Mouse (Mus musculus): ENCODE measurements at regions not wholly inside any gene's neighbourhood (a gene's known extent, or its start where the extent isn't known, plus 50 kb on each side); places are given as distances from the start of the nearest gene placed in this dataset.
A peak's percentile ranks its signal among the peaks of the same experiment; 100 is the strongest.

- no peak overlapping the region for H3K27ac ChIP-seq (ENCODE audit: low read length)
- no peaks in the 10 kb centered on the region for H3K4me1 ChIP-seq (ENCODE audit: control insufficient read depth, low read depth, low read length)
- ATAC-seq (ENCODE audit: low read depth): no peak
- H3K27me3 ChIP-seq (ENCODE audit: control insufficient read depth, insufficient read depth, low read depth, low read length): no peaks in the 10 kb centered on the region
- H3K9ac ChIP-seq (ENCODE audit: low read depth, low read length): no peak overlapping the region
- 56% methylated on average over 2 of the region's 2 CpGs for WGBS (ENCODE audit: insufficient replicate concordance)
- H3K4me3 ChIP-seq (ENCODE audit: low read depth, low read length): no peak overlapping the region
- no peaks in the 10 kb centered on the region for H3K36me3 ChIP-seq (ENCODE audit: control insufficient read depth, insufficient read depth)
- no peak overlapping the region for H3K4me2 ChIP-seq (ENCODE audit: low read depth, low read length)
- H3K9me3 ChIP-seq (replicated peaks; ENCODE audit: control insufficient read depth, low read length): no peaks in the 10 kb centered on the region
These were observed 1135.4 kb downstream of the Gsdmc2 start for GRCm38 (mm10) chr15:62709546-62709945.

- Histone ChIP-seq H3K4me2 (ENCODE audit: low read depth, low read length) (no peak overlapping the region), H3K9ac (ENCODE audit: low read depth, low read length) (no peak overlapping the region), H3K9me3 (replicated peaks; ENCODE audit: control insufficient read depth, low read length) (no peaks in the 10 kb centered on the region), H3K27ac (ENCODE audit: low read length) (no peak overlapping the region), H3K4me3 (ENCODE audit: low read depth, low read length) (no peak overlapping the region), H3K4me1 (ENCODE audit: control insufficient read depth, low read depth, low read length) (no peaks in the 10 kb centered on the region), H3K27me3 (ENCODE audit: control insufficient read depth, insufficient read depth, low read depth, low read length) (no peaks in the 10 kb centered on the region), H3K36me3 (ENCODE audit: control insufficient read depth, insufficient read depth) (no peaks in the 10 kb centered on the region)
- WGBS (ENCODE audit: insufficient replicate concordance): 29% methylated on average over 1 of the region's 1 CpGs
- ATAC-seq (ENCODE audit: low read depth): no peak
These were observed 1146.4 kb downstream of the Gsdmc2 start for GRCm38 (mm10) chr15:62698559-62698958.

- WGBS (ENCODE audit: insufficient replicate concordance): 53% methylated on average over 3 of the region's 3 CpGs
- ATAC-seq (ENCODE audit: low read depth): no peak
- no peaks in the 10 kb centered on the region for H3K9me3 ChIP-seq (replicated peaks; ENCODE audit: control insufficient read depth, low read length)
- no peaks in the 10 kb centered on the region for H3K36me3 ChIP-seq (ENCODE audit: control insufficient read depth, insufficient read depth)
- H3K4me1 ChIP-seq (ENCODE audit: control insufficient read depth, low read depth, low read length): no peaks in the 10 kb centered on the region
- no peaks in the 10 kb centered on the region for H3K27me3 ChIP-seq (ENCODE audit: control insufficient read depth, insufficient read depth, low read depth, low read length)
- H3K27ac ChIP-seq (ENCODE audit: low read length): no peak overlapping the region
- no peak overlapping the region for H3K4me2 ChIP-seq (ENCODE audit: low read depth, low read length)
- H3K4me3 ChIP-seq (ENCODE audit: low read depth, low read length): no peak overlapping the region
- H3K9ac ChIP-seq (ENCODE audit: low read depth, low read length): no peak overlapping the region
These were observed 1150.2 kb downstream of the Gsdmc2 start for GRCm38 (mm10) chr15:62694734-62695133.

- no peak overlapping the region for H3K27ac ChIP-seq (ENCODE audit: low read length)
- no peaks in the 10 kb centered on the region for H3K4me1 ChIP-seq (ENCODE audit: control insufficient read depth, low read depth, low read length)
- H3K36me3 ChIP-seq (ENCODE audit: control insufficient read depth, insufficient read depth): no peaks in the 10 kb centered on the region
- no peaks in the 10 kb centered on the region for H3K9me3 ChIP-seq (replicated peaks; ENCODE audit: control insufficient read depth, low read length)
- no peak overlapping the region for H3K4me2 ChIP-seq (ENCODE audit: low read depth, low read length)
- H3K9ac ChIP-seq (ENCODE audit: low read depth, low read length): no peak overlapping the region
- ATAC-seq (ENCODE audit: low read depth): no peak
- no peak overlapping the region for H3K4me3 ChIP-seq (ENCODE audit: low read depth, low read length)
- no peaks in the 10 kb centered on the region for H3K27me3 ChIP-seq (ENCODE audit: control insufficient read depth, insufficient read depth, low read depth, low read length)
- WGBS (ENCODE audit: insufficient replicate concordance): 86% methylated on average over 7 of the region's 10 CpGs
These were observed 1151.3 kb downstream of the Gsdmc2 start for GRCm38 (mm10) chr15:62693671-62694070.

- 63% methylated on average over 4 of the region's 4 CpGs for WGBS (ENCODE audit: insufficient replicate concordance)
These were observed 1171.6 kb downstream of the Gsdmc2 start for GRCm38 (mm10) chr15:62673410-62673809.

GRCm38 (mm10) chr15:62670026-62670425 lies 1175.0 kb downstream of the Gsdmc2 start:
- Histone ChIP-seq H3K4me2 (ENCODE audit: low read depth, low read length) (no peak overlapping the region), H3K36me3 (ENCODE audit: control insufficient read depth, insufficient read depth) (no peaks in the 10 kb centered on the region), H3K4me1 (ENCODE audit: control insufficient read depth, low read depth, low read length) (no peaks in the 10 kb centered on the region), H3K9me3 (replicated peaks; ENCODE audit: control insufficient read depth, low read length) (no peaks in the 10 kb centered on the region), H3K27me3 (ENCODE audit: control insufficient read depth, insufficient read depth, low read depth, low read length) (no peaks in the 10 kb centered on the region), H3K4me3 (ENCODE audit: low read depth, low read length) (no peak overlapping the region), H3K9ac (ENCODE audit: low read depth, low read length) (no peak overlapping the region), H3K27ac (ENCODE audit: low read length) (no peak overlapping the region)
- no peak for ATAC-seq (ENCODE audit: low read depth)
- 73% methylated on average over 3 of the region's 3 CpGs for WGBS (ENCODE audit: insufficient replicate concordance)

More at GRCm38 (mm10) chr15:62673410-62673809, 1171.6 kb downstream of the Gsdmc2 start:
- H3K9me3 ChIP-seq (replicated peaks; ENCODE audit: control insufficient read depth, low read length): no peaks in the 10 kb centered on the region
- no peak overlapping the region for H3K4me2 ChIP-seq (ENCODE audit: low read depth, low read length)
- H3K27me3 ChIP-seq (ENCODE audit: control insufficient read depth, insufficient read depth, low read depth, low read length): no peaks in the 10 kb centered on the region
- H3K4me1 ChIP-seq (ENCODE audit: control insufficient read depth, low read depth, low read length): no peaks in the 10 kb centered on the region
- no peak overlapping the region for H3K9ac ChIP-seq (ENCODE audit: low read depth, low read length)
- ATAC-seq (ENCODE audit: low read depth): no peak
- H3K4me3 ChIP-seq (ENCODE audit: low read depth, low read length): no peak overlapping the region
- no peak overlapping the region for H3K27ac ChIP-seq (ENCODE audit: low read length)
- no peaks in the 10 kb centered on the region for H3K36me3 ChIP-seq (ENCODE audit: control insufficient read depth, insufficient read depth)

GRCm38 (mm10) chr15:62659096-62659495 lies 1185.9 kb downstream of the Gsdmc2 start:
- 52% methylated on average over 4 of the region's 4 CpGs for WGBS (ENCODE audit: insufficient replicate concordance)
- no peaks in the 10 kb centered on the region for H3K36me3 ChIP-seq (ENCODE audit: control insufficient read depth, insufficient read depth)
- no peaks in the 10 kb centered on the region for H3K4me1 ChIP-seq (ENCODE audit: control insufficient read depth, low read depth, low read length)
- H3K27ac ChIP-seq (ENCODE audit: low read length): no peak overlapping the region
- no peak overlapping the region for H3K4me2 ChIP-seq (ENCODE audit: low read depth, low read length)
- H3K9ac ChIP-seq (ENCODE audit: low read depth, low read length): no peak overlapping the region
- no peaks in the 10 kb centered on the region for H3K9me3 ChIP-seq (replicated peaks; ENCODE audit: control insufficient read depth, low read length)
- H3K27me3 ChIP-seq (ENCODE audit: control insufficient read depth, insufficient read depth, low read depth, low read length): no peaks in the 10 kb centered on the region
- ATAC-seq (ENCODE audit: low read depth): no peak
- H3K4me3 ChIP-seq (ENCODE audit: low read depth, low read length): no peak overlapping the region

GRCm38 (mm10) chr15:62658695-62659094 lies 1186.3 kb downstream of the Gsdmc2 start:
- H3K27me3 ChIP-seq (ENCODE audit: control insufficient read depth, insufficient read depth, low read depth, low read length): no peaks in the 10 kb centered on the region
- no peak overlapping the region for H3K4me2 ChIP-seq (ENCODE audit: low read depth, low read length)
- H3K36me3 ChIP-seq (ENCODE audit: control insufficient read depth, insufficient read depth): no peaks in the 10 kb centered on the region
- H3K27ac ChIP-seq (ENCODE audit: low read length): no peak overlapping the region
- ATAC-seq (ENCODE audit: low read depth): no peak
- no peak overlapping the region for H3K4me3 ChIP-seq (ENCODE audit: low read depth, low read length)
- WGBS (ENCODE audit: insufficient replicate concordance): 46% methylated on average over 1 of the region's 1 CpGs
- H3K9me3 ChIP-seq (replicated peaks; ENCODE audit: control insufficient read depth, low read length): no peaks in the 10 kb centered on the region
- H3K9ac ChIP-seq (ENCODE audit: low read depth, low read length): no peak overlapping the region
- H3K4me1 ChIP-seq (ENCODE audit: control insufficient read depth, low read depth, low read length): no peaks in the 10 kb centered on the region

- H3K4me2 ChIP-seq (ENCODE audit: low read depth, low read length): no peak overlapping the region
- H3K4me3 ChIP-seq (ENCODE audit: low read depth, low read length): no peak overlapping the region
- no peak overlapping the region for H3K9ac ChIP-seq (ENCODE audit: low read depth, low read length)
- H3K9me3 ChIP-seq (replicated peaks; ENCODE audit: control insufficient read depth, low read length): no peaks in the 10 kb centered on the region
- H3K27me3 ChIP-seq (ENCODE audit: control insufficient read depth, insufficient read depth, low read depth, low read length): no peaks in the 10 kb centered on the region
- H3K36me3 ChIP-seq (ENCODE audit: control insufficient read depth, insufficient read depth): no peaks in the 10 kb centered on the region
- WGBS (ENCODE audit: insufficient replicate concordance): 64% methylated on average over 6 of the region's 6 CpGs
- ATAC-seq (ENCODE audit: low read depth): 0 out of 2 replicates have a peak, but pooled peaks have one; percentile 50
- no peaks in the 10 kb centered on the region for H3K4me1 ChIP-seq (ENCODE audit: control insufficient read depth, low read depth, low read length)
- no peak overlapping the region for H3K27ac ChIP-seq (ENCODE audit: low read length)
These were observed 1198.4 kb downstream of the Gsdmc2 start for GRCm38 (mm10) chr15:62646476-62647168.
